Mouse (Mus musculus) MEL (cell line): Measurements from ENCODE around the gene Tshz2. TPM values are rescaled to one million over a fixed set of nuclear protein-coding genes. Genes with fewer than 3 reads are reported as not detected.

ENCODE experiments used
- DNase-seq: peaks from one replicate; pipeline ENCODE4 v3.0.0; 2011; ENCODE audit warnings: low read depth, low spot score
- H3K27ac ChIP-seq: 2 replicates; pipeline ENCODE4 v1.5.1; 2012; ENCODE audit warnings: low read depth, mild to moderate bottlenecking, control low read depth, low read length, moderate library complexity; ENCODE audit not compliant: control insufficient read depth
- H3K27me3 ChIP-seq, 2 experiments: fragments of 150-350 bp in 1 of 2; sonication (generic) in 1 of 2; 2 replicates each; pipeline ENCODE4 v1.6.1; 2012; ENCODE audit warnings: low read length in 2 of 2, mild to moderate bottlenecking in 2 of 2, improper control_type of control experiment in 1 of 2, moderate library complexity in 1 of 2; ENCODE audit not compliant: insufficient read depth in 2 of 2, control insufficient read depth in 1 of 2
- H3K36me3 ChIP-seq, 2 experiments: 2 replicates each; pipeline ENCODE4 v1.6.1; 2012 to 2014; ENCODE audit warnings: low read length in 2 of 2, improper control_type of control experiment in 1 of 2, inconsistent platforms in 1 of 2, mild to moderate bottlenecking in 1 of 2; ENCODE audit not compliant: insufficient read depth in 2 of 2, control insufficient read depth in 1 of 2
- H3K4me1 ChIP-seq, 2 experiments: fragments of 150-350 bp in 1 of 2; sonication (generic) in 1 of 2; 2 replicates each; pipeline ENCODE4 v1.6.1; 2012; ENCODE audit warnings: low read length in 2 of 2, improper control_type of control experiment in 1 of 2, mild to moderate bottlenecking in 1 of 2; ENCODE audit not compliant: insufficient read depth in 2 of 2, control insufficient read depth in 1 of 2
- H3K4me3 ChIP-seq, 2 experiments: fragments of 150-350 bp in 1 of 2; sonication (generic) in 1 of 2; 2 replicates each; pipeline ENCODE4 v1.5.1; 2012; ENCODE audit warnings: low read depth in 2 of 2, low read length in 2 of 2, mild to moderate bottlenecking in 2 of 2, moderate library complexity in 2 of 2, control low read depth in 1 of 2, improper control_type of control experiment in 1 of 2; ENCODE audit not compliant: control insufficient read depth in 1 of 2, insufficient read depth in 1 of 2
- H3K79me2 ChIP-seq: 2 replicates; pipeline ENCODE4 v1.6.1; 2012; ENCODE audit warnings: mild to moderate bottlenecking, low read length, moderate library complexity; ENCODE audit not compliant: control insufficient read depth, poor library complexity, insufficient read depth
- H3K9ac ChIP-seq: 2 replicates; pipeline ENCODE4 v1.6.1; 2012; ENCODE audit warnings: low read depth, mild to moderate bottlenecking, control low read depth, low read length, moderate library complexity; ENCODE audit not compliant: control insufficient read depth, poor library complexity, severe bottlenecking
- H3K9me3 ChIP-seq: fragments of 150-350 bp; sonication (generic); replicated peaks from 2 replicates; pipeline ENCODE4 v1.6.1; 2012; ENCODE audit warnings: mild to moderate bottlenecking, low read length, improper control_type of control experiment, moderate library complexity; ENCODE audit not compliant: insufficient read depth
- BHLHE40 ChIP-seq: IDR thresholded peaks from 2 replicates; pipeline ENCODE4 v1.6.1; 2012; ENCODE audit warnings: low read depth, mild to moderate bottlenecking, inconsistent platforms, low read length, improper control_type of control experiment, borderline replicate concordance
- CHD1 ChIP-seq: IDR thresholded peaks from 2 replicates; pipeline ENCODE4 v1.6.1; 2012; ENCODE audit warnings: low read depth, mild to moderate bottlenecking, inconsistent platforms, low read length, improper control_type of control experiment
- GABPA ChIP-seq: IDR thresholded peaks from 2 replicates; pipeline ENCODE4 v1.6.1; 2012; ENCODE audit warnings: low read depth, mild to moderate bottlenecking, inconsistent platforms, low read length, improper control_type of control experiment, moderate library complexity
- GATA1 ChIP-seq: IDR thresholded peaks from 2 replicates; pipeline ENCODE4 v1.6.1; 2011; ENCODE audit warnings: low read depth, low read length, improper control_type of control experiment
- JUND ChIP-seq: IDR thresholded peaks from 2 replicates; pipeline ENCODE4 v1.6.1; 2011; ENCODE audit warnings: low read depth, mild to moderate bottlenecking, improper control_type of control experiment, low read length
- MAFK ChIP-seq: IDR thresholded peaks from 2 replicates; pipeline ENCODE4 v1.6.1; 2011; ENCODE audit warnings: low read depth, mild to moderate bottlenecking, low read length, improper control_type of control experiment, borderline replicate concordance
- MEF2A ChIP-seq: IDR thresholded peaks from 2 replicates; pipeline ENCODE4 v1.6.1; 2014; ENCODE audit warnings: low read depth, mild to moderate bottlenecking, inconsistent platforms, low read length, improper control_type of control experiment; ENCODE audit not compliant: poor library complexity, insufficient replicate concordance, severe bottlenecking; ENCODE audit errors: extremely low read depth
- MXI1 ChIP-seq: IDR thresholded peaks from 2 replicates; pipeline ENCODE4 v1.6.1; 2011; ENCODE audit warnings: mild to moderate bottlenecking, low read depth, low read length, improper control_type of control experiment
- MYC ChIP-seq: IDR thresholded peaks from 2 replicates; pipeline ENCODE4 v1.6.1; 2011; ENCODE audit warnings: low read depth, mild to moderate bottlenecking, low read length, improper control_type of control experiment, moderate library complexity
- POLR2A ChIP-seq, 2 experiments: IDR thresholded peaks; 2 replicates each; pipeline ENCODE4 v1.6.1; 2011 to 2012; ENCODE audit warnings: low read length in 2 of 2, mild to moderate bottlenecking in 2 of 2, control low read depth in 1 of 2, improper control_type of control experiment in 1 of 2, low read depth in 1 of 2, moderate library complexity in 1 of 2; ENCODE audit not compliant: control insufficient read depth in 1 of 2, insufficient read depth in 1 of 2, poor library complexity in 1 of 2
- POLR2AphosphoS2 ChIP-seq: IDR thresholded peaks from 2 replicates; pipeline ENCODE4 v1.6.1; 2011; ENCODE audit warnings: low read length, improper control_type of control experiment
- POLR2AphosphoS5 ChIP-seq: IDR thresholded peaks from 2 replicates; pipeline ENCODE4 v1.6.1; 2012; ENCODE audit warnings: low read depth, borderline replicate concordance, mild to moderate bottlenecking, inconsistent platforms, low read length, moderate library complexity, mixed read lengths
- RAD21 ChIP-seq: IDR thresholded peaks from 2 replicates; pipeline ENCODE4 v1.6.1; 2011; ENCODE audit warnings: mild to moderate bottlenecking, low read depth, low read length, improper control_type of control experiment
- TBP ChIP-seq: IDR thresholded peaks from 2 replicates; pipeline ENCODE4 v1.8.0; 2011; ENCODE audit warnings: low read depth, low read length, improper control_type of control experiment
- UBTF ChIP-seq: IDR thresholded peaks from 2 replicates; pipeline ENCODE4 v1.6.1; 2012; ENCODE audit warnings: low read depth, mild to moderate bottlenecking, inconsistent platforms, low read length, improper control_type of control experiment, moderate library complexity, borderline replicate concordance; ENCODE audit not compliant: insufficient read depth
- USF2 ChIP-seq, 2 experiments: IDR thresholded peaks; 2 replicates each; pipeline ENCODE4 v1.6.1; 2011 to 2012; ENCODE audit warnings: improper control_type of control experiment in 2 of 2, low read length in 2 of 2, borderline replicate concordance in 1 of 2, inconsistent platforms in 1 of 2, low read depth in 1 of 2, mild to moderate bottlenecking in 1 of 2; ENCODE audit not compliant: insufficient read depth in 1 of 2
- polyA plus RNA-seq, 2 experiments: library from polyadenylated mRNA; stranded (reverse) in 1 of 2; unstranded in 1 of 2; fragments of >175 nt in 1 of 2; fragments of >200 nt in 1 of 2; gene quantifications; 2 replicates each; pipeline versions ENCODE4 v1.2.1 to v1.2.4; 2012; ENCODE audit warnings: low replicate concordance in 2 of 2, low read depth in 1 of 2; ENCODE audit not compliant: insufficient read length in 2 of 2, insufficient read depth in 1 of 2, missing spikeins in 1 of 2
- total RNA-seq: library from RNA; depleted of rRNA; stranded (reverse); fragments of 300-350 nt; gene quantifications from 2 replicates; pipeline ENCODE4 v1.2.3, GENCODE M21; 2012

The Tshz2 gene
- total and polyA plus RNA-seq, 3 experiments, result not detected

GRCm38 (mm10) chr2:169838521-169838920 lies 205.7 kb downstream of the Tshz2 start:
- TF ChIP-seq TBP (no peak), CHD1 (no peak), POLR2A (IDR thresholded peaks at IDR 0.05; ENCODE audit: control insufficient read depth in 1 of 2, insufficient read depth in 1 of 2, low read depth in 1 of 2, low read length in 2 of 2, poor library complexity in 1 of 2) (no peak), JUND (no peak)
- Histone ChIP-seq H3K79me2 (no peaks in the 10 kb centered on the region), H3K36me3 (no peaks in the 10 kb centered on the region), H3K27ac (no peak overlapping the region), H3K27me3 (no peaks in the 10 kb centered on the region), H3K9ac (no peak overlapping the region), H3K4me3 (no peak overlapping the region), H3K4me1 (no peaks in the 10 kb centered on the region), H3K9me3 (no peaks in the 10 kb centered on the region)
- no peak for DNase-seq

- Histone ChIP-seq H3K4me1 (no peaks in the 10 kb centered on the region), H3K27me3 (no peaks in the 10 kb centered on the region), H3K36me3 (no peaks in the 10 kb centered on the region), H3K9me3 (no peaks in the 10 kb centered on the region), H3K4me3 (no peak overlapping the region), H3K27ac (no peak overlapping the region), H3K9ac (no peak overlapping the region), H3K79me2 (no peaks in the 10 kb centered on the region)
- TF ChIP-seq CHD1 (no peak), UBTF (no peak), POLR2AphosphoS5 (no peak), RAD21 (no peak), MXI1 (no peak), GATA1 (no peak), MYC (no peak), MAFK (no peak), MEF2A (no peak), BHLHE40 (no peak)
- no peak for DNase-seq
These were observed 208.6 kb downstream of the Tshz2 start for GRCm38 (mm10) chr2:169841442-169841841.

- TF ChIP-seq USF2 (IDR thresholded peaks at IDR 0.05; ENCODE audit: borderline replicate concordance in 1 of 2, insufficient read depth in 1 of 2, low read depth in 1 of 2, low read length in 2 of 2), result no peak
- no peak for TF ChIP-seq UBTF
- no peak for TF ChIP-seq GABPA
- no peak for TF ChIP-seq MYC
- TF ChIP-seq POLR2AphosphoS2, result no peak
- H3K27ac ChIP-seq, result no peak overlapping the region
- no peak overlapping the region for H3K9ac ChIP-seq
- H3K79me2 ChIP-seq, result no peaks in the 10 kb centered on the region
- H3K36me3 ChIP-seq, result no peaks in the 10 kb centered on the region
- DNase-seq, result no peak
- no peaks in the 10 kb centered on the region for H3K27me3 ChIP-seq
- H3K9me3 ChIP-seq, result no peaks in the 10 kb centered on the region
- no peak overlapping the region for H3K4me3 ChIP-seq
- H3K4me1 ChIP-seq, result no peaks in the 10 kb centered on the region
These were observed 209.7 kb downstream of the Tshz2 start for GRCm38 (mm10) chr2:169842494-169842893.
